Mouse (Mus musculus): ENCODE data around the gene Gfm2.

DNA sequence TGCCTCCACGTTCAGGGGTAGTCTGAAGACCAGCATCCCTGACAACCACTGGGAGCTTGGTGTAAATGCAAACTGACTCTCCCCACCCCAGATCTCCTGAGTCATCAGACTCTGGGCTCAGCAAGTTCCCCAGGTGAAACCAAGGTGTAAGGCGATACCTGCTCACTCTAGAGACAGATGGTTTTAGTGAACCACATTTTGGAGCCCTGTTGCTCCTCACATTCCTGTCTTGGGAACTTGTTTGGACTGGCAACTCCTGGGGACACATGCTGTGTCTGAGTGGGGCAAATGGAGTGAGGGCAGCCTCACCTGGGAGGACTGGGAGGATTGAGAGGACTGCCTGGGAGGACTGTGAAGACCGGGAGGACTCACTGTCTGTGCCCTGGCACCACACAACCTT, 90.1 kb downstream of the Gfm2 start:
- TF ChIP-seq CTCF (IDR thresholded peaks at IDR 0.05; ENCODE audit: low read depth) (no peak), EP300 (optimal IDR thresholded peaks at IDR 0.05) (no peak)

All from stomach, postnatal 0 days (tissue).